Mouse (Mus musculus) heart, postnatal 0 days (tissue): Measurements from ENCODE around the gene Grk4.

Experiments
- CTCF ChIP-seq: IDR thresholded peaks from 2 replicates; pipeline ENCODE4 v1.5.1; 2016; ENCODE audit warnings: antibody characterized with exemption, control low read depth, low read depth
- EP300 ChIP-seq: IDR thresholded peaks from 2 replicates; pipeline ENCODE4 v1.6.1; 2016; ENCODE audit warnings: antibody characterized with exemption, low read depth

DNA sequence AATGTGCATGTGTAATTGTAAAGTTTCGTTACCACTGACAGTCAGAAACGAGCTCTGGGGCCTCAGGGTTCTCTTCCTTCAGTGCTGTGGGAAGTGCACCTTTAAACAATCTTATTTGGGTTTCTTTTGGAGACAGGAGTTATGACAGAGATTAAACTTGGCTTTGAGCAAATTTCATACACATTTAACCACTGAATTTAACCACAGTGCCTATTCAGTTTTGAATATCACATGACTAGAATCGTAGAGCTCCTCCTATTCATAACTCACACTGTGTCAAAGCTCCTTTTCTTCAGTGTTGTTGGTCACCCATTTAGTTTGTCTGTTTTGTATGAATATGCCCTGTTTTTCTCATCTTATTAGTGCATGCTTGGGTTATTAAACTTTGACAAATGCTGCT, 111.6 kb downstream of the Grk4 start:
- no peak for TF ChIP-seq CTCF
- TF ChIP-seq EP300: no peak
